Comparison of ENCODE assay signal across 10 mouse cellular contexts in the genomic region with DNA sequence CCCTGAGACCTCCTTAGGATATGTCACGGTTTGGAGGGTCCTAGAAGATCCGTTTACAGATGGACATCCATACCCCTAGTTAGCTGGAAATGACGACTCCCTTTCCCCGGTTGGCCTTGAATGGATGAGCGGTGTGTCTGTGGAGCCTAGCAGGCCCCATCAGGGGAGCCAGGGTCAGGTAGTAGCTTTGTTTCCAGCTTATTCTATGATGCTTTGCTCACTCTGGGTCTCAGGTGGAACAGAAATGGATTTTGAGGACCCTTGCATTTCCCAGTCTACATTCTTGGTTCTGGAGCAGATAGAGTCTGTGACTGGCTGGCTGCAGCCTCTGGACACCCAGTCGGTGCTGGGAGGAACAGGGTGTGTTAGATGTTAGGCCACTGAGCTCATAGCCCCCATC. TPM values are rescaled to one million over a fixed set of nuclear protein-coding genes. Genes with fewer than 3 reads are reported as not detected.
DNase-seq lines count a peak whose midpoint lies in the region; ATAC-seq and TF ChIP-seq lines count a peak whose summit lies in the region.
"Had no signal": no experiment of that assay in that cellular context is flagged by ENCODE, and none has a peak within 500 bp of the region (broad histone marks: within the 10 kb centered on the region; RNA-seq: fewer than 3 reads in every experiment).

No protein-coding gene starts in this region.

- peaks cover 72% of the 10 kb centered on the region for H3K4me1 ChIP-seq in kidney, embryonic 16.5 days (ENCODE audit: insufficient read depth, low read length)
- H3K4me1 ChIP-seq in embryonic facial prominence, embryonic 14.5 days (ENCODE audit: control insufficient read depth, insufficient read depth, low read length): peaks cover 36% of the 10 kb centered on the region
- H3K4me1 ChIP-seq in hindbrain, postnatal 0 days (ENCODE audit: insufficient read depth, low read length): peaks cover 35% of the 10 kb centered on the region
- H3K4me1 ChIP-seq in midbrain, postnatal 0 days (ENCODE audit: insufficient read depth, low read length): peaks cover 14% of the 10 kb centered on the region; the same call in 1 of the 2 replicates

- H3K9me3 ChIP-seq in kidney, embryonic 16.5 days (ENCODE audit: low read length): no peaks in the 10 kb centered on the region
- H3K9me3 ChIP-seq in embryonic facial prominence, embryonic 14.5 days (ENCODE audit: control insufficient read depth, low read length): no peaks in the 10 kb centered on the region
- no peaks in the 10 kb centered on the region for H3K9me3 ChIP-seq in hindbrain, postnatal 0 days (ENCODE audit: low read length)
- no peaks in the 10 kb centered on the region for H3K9me3 ChIP-seq in midbrain, postnatal 0 days (ENCODE audit: low read length)

- 56% methylated on average over 6 of the region's 6 CpGs for WGBS in kidney, embryonic 16.5 days
- 67% methylated on average over 6 of the region's 6 CpGs for WGBS in embryonic facial prominence, embryonic 14.5 days
- WGBS in hindbrain, postnatal 0 days: 73% methylated on average over 6 of the region's 6 CpGs
- WGBS in midbrain, postnatal 0 days: 76% methylated on average over 6 of the region's 6 CpGs

- peak overlapping the region; percentile 92 for H3K4me3 ChIP-seq in kidney, embryonic 16.5 days (ENCODE audit: low read length)
- peak overlapping the region; percentile 86 for H3K4me3 ChIP-seq in embryonic facial prominence, embryonic 14.5 days (ENCODE audit: low read depth, low read length)
- peak overlapping the region; percentile 93 for H3K4me3 ChIP-seq in hindbrain, postnatal 0 days (ENCODE audit: low read length)
- peak overlapping the region; percentile 96 for H3K4me3 ChIP-seq in midbrain, postnatal 0 days (ENCODE audit: low read depth, low read length)

- H3K27ac ChIP-seq in kidney, embryonic 16.5 days (ENCODE audit: low read length): no peak overlapping the region; the same call in 1 of the 2 replicates
- H3K27ac ChIP-seq in embryonic facial prominence, embryonic 14.5 days (replicated peaks; ENCODE audit: low read depth, low read length): no peak overlapping the region
- H3K27ac ChIP-seq in hindbrain, postnatal 0 days: peak overlapping the region; percentile 95; the same call in 1 of the 2 replicates
- H3K27ac ChIP-seq in midbrain, postnatal 0 days (ENCODE audit: low read depth, low read length): 0 out of 2 replicates have a peak overlapping the region, but pooled peaks have one; percentile 89

- H3K27me3 ChIP-seq in kidney, embryonic 16.5 days (ENCODE audit: insufficient read depth, low read length): no peaks in the 10 kb centered on the region
- H3K27me3 ChIP-seq in embryonic facial prominence, embryonic 14.5 days (replicated peaks; ENCODE audit: control insufficient read depth, insufficient read depth, low read length): no peaks in the 10 kb centered on the region
- H3K27me3 ChIP-seq in hindbrain, postnatal 0 days (ENCODE audit: insufficient read depth, low read length): no peaks in the 10 kb centered on the region
- no peaks in the 10 kb centered on the region for H3K27me3 ChIP-seq in midbrain, postnatal 0 days (ENCODE audit: insufficient read depth, low read length)

- TF ChIP-seq CTCF in hindbrain, postnatal 0 days (IDR thresholded peaks at IDR 0.05; ENCODE audit: low read depth): no peak
- TF ChIP-seq CTCF in midbrain, postnatal 0 days (IDR thresholded peaks at IDR 0.05): no peak

- peaks cover 7% of the 10 kb centered on the region for H3K36me3 ChIP-seq in kidney, embryonic 16.5 days (ENCODE audit: insufficient read depth, low read length)
- peaks cover 7% of the 10 kb centered on the region for H3K36me3 ChIP-seq in embryonic facial prominence, embryonic 14.5 days (ENCODE audit: control insufficient read depth, insufficient read depth, low read length)
- peaks cover 6% of the 10 kb centered on the region for H3K36me3 ChIP-seq in hindbrain, postnatal 0 days (ENCODE audit: insufficient read depth, low read length)
- peaks cover 7% of the 10 kb centered on the region; the same call in 1 of the 2 replicates for H3K36me3 ChIP-seq in midbrain, postnatal 0 days (ENCODE audit: insufficient read depth, low read length)

- ATAC-seq in kidney, embryonic 16.5 days (ENCODE audit: low FRiP score, low TSS enrichment): no peak
- no peak for ATAC-seq in embryonic facial prominence, embryonic 14.5 days (ENCODE audit: low read depth)
- ATAC-seq in hindbrain, postnatal 0 days: no peak
- ATAC-seq in midbrain, postnatal 0 days (ENCODE audit: low FRiP score): no peak

- H3K4me2 ChIP-seq in kidney, embryonic 16.5 days (replicated peaks; ENCODE audit: low read depth, low read length): peak overlapping the region; percentile 91
- peak overlapping the region; percentile 67 for H3K4me2 ChIP-seq in embryonic facial prominence, embryonic 14.5 days (ENCODE audit: low read depth, low read length)
- H3K4me2 ChIP-seq in hindbrain, postnatal 0 days (ENCODE audit: low read depth, low read length): peak overlapping the region; percentile 94
- H3K4me2 ChIP-seq in midbrain, postnatal 0 days (ENCODE audit: low read depth, low read length, poor library complexity, severe bottlenecking): peak overlapping the region; percentile 86

- peak overlapping the region; percentile 96; the same call in 1 of the 2 replicates for H3K9ac ChIP-seq in kidney, embryonic 16.5 days (replicated peaks; ENCODE audit: low read length)
- H3K9ac ChIP-seq in embryonic facial prominence, embryonic 14.5 days (ENCODE audit: low read depth, low read length): peak overlapping the region; percentile 90
- peak overlapping the region; percentile 97; the same call in 1 of the 2 replicates for H3K9ac ChIP-seq in hindbrain, postnatal 0 days (replicated peaks; ENCODE audit: low read length)
- peak overlapping the region; percentile 97 for H3K9ac ChIP-seq in midbrain, postnatal 0 days (replicated peaks; ENCODE audit: low read length, poor library complexity, severe bottlenecking)

- DNase-seq in kidney, postnatal 36 days: no peak
- no peak for DNase-seq in embryonic facial prominence, embryonic 14.5 days (ENCODE audit: low spot score)
- DNase-seq in hindbrain, postnatal 0 days (ENCODE audit: low spot score): no peak
- DNase-seq in midbrain, postnatal 0 days (ENCODE audit: low spot score): no peak
- no peak for DNase-seq in Muller cell, postnatal 12 days (ENCODE audit: inconsistent ontology term)
- DNase-seq in adrenal gland, postnatal 14 days: no peak
- DNase-seq in right cerebral cortex, postnatal 4 days: no peak

RNA-seq across cellular contexts. Expression of gene Git1, which starts 1.4 kb away (rescaled TPM):
- 9.7 and 13.0 TPM in 2 replicates for polyA plus RNA-seq in kidney, embryonic 16.5 days (2015; fragmentation: Nextera tagmentation; extraction: Ambion mirVana)
- 15.1 and 16.7 TPM in 2 replicates for polyA plus RNA-seq in embryonic facial prominence, embryonic 14.5 days (2014; fragmentation: Nextera tagmentation; extraction: Ambion mirVana)
- 126 and 127 TPM in 2 replicates for total RNA-seq in hindbrain, postnatal 0 days (2014; rRNA removed)
- polyA plus RNA-seq in hindbrain, postnatal 0 days (2015; fragmentation: Nextera tagmentation; extraction: Ambion mirVana): 13.8 and 15.0 TPM in 2 replicates
- total RNA-seq in midbrain, postnatal 0 days (2014; rRNA removed): 111 and 143 TPM in 2 replicates
- polyA plus RNA-seq in midbrain, postnatal 0 days (2015; fragmentation: Nextera tagmentation; extraction: Ambion mirVana): 18.5 and 19.6 TPM in 2 replicates
- 49.5 and 53.0 TPM in 2 replicates for total RNA-seq in adrenal gland, postnatal 14 days (2021)

RNA-seq across cellular contexts. Expression of gene Ankrd13b, which starts 5.3 kb away (rescaled TPM):
- polyA plus RNA-seq in kidney, embryonic 16.5 days (2015; fragmentation: Nextera tagmentation; extraction: Ambion mirVana): 3.5 and 4.0 TPM in 2 replicates
- 11.4 and 11.6 TPM in 2 replicates for polyA plus RNA-seq in embryonic facial prominence, embryonic 14.5 days (2014; fragmentation: Nextera tagmentation; extraction: Ambion mirVana)
- 71.6 and 77.1 TPM in 2 replicates for total RNA-seq in hindbrain, postnatal 0 days (2014; rRNA removed)
- polyA plus RNA-seq in hindbrain, postnatal 0 days (2015; fragmentation: Nextera tagmentation; extraction: Ambion mirVana): 27.1 and 30.6 TPM in 2 replicates
- 70.3 and 75.5 TPM in 2 replicates for total RNA-seq in midbrain, postnatal 0 days (2014; rRNA removed)
- polyA plus RNA-seq in midbrain, postnatal 0 days (2015; fragmentation: Nextera tagmentation; extraction: Ambion mirVana): 41.5 and 43.6 TPM in 2 replicates
- 8.2 and 10.4 TPM in 2 replicates for total RNA-seq in adrenal gland, postnatal 14 days (2021)

RNA-seq across cellular contexts. Expression of gene Abhd15, which starts 20.1 kb away (rescaled TPM):
- polyA plus RNA-seq in kidney, embryonic 16.5 days (2015; fragmentation: Nextera tagmentation; extraction: Ambion mirVana): 2.0 and 2.2 TPM in 2 replicates
- 2.3 and 3.3 TPM in 2 replicates for polyA plus RNA-seq in embryonic facial prominence, embryonic 14.5 days (2014; fragmentation: Nextera tagmentation; extraction: Ambion mirVana)
- 3.6 and 4.7 TPM in 2 replicates for total RNA-seq in hindbrain, postnatal 0 days (2014; rRNA removed)
- 2.1 TPM in 2 replicates for polyA plus RNA-seq in hindbrain, postnatal 0 days (2015; fragmentation: Nextera tagmentation; extraction: Ambion mirVana)
- total RNA-seq in midbrain, postnatal 0 days (2014; rRNA removed): 3.6 and 4.2 TPM in 2 replicates
- polyA plus RNA-seq in midbrain, postnatal 0 days (2015; fragmentation: Nextera tagmentation; extraction: Ambion mirVana): 1.6 and 1.8 TPM in 2 replicates
- 24.3 and 26.9 TPM in 2 replicates for total RNA-seq in adrenal gland, postnatal 14 days (2021)

RNA-seq across cellular contexts. Expression of gene Trp53i13, which starts 21.0 kb away (rescaled TPM):
- polyA plus RNA-seq in kidney, embryonic 16.5 days (2015; fragmentation: Nextera tagmentation; extraction: Ambion mirVana): 34.1 and 36.1 TPM in 2 replicates
- polyA plus RNA-seq in embryonic facial prominence, embryonic 14.5 days (2014; fragmentation: Nextera tagmentation; extraction: Ambion mirVana): 51.2 and 52.3 TPM in 2 replicates
- 13.7 and 17.8 TPM in 2 replicates for total RNA-seq in hindbrain, postnatal 0 days (2014; rRNA removed)
- 14.3 and 17.2 TPM in 2 replicates for polyA plus RNA-seq in hindbrain, postnatal 0 days (2015; fragmentation: Nextera tagmentation; extraction: Ambion mirVana)
- total RNA-seq in midbrain, postnatal 0 days (2014; rRNA removed): 7.5 and 7.8 TPM in 2 replicates
- polyA plus RNA-seq in midbrain, postnatal 0 days (2015; fragmentation: Nextera tagmentation; extraction: Ambion mirVana): 11.4 and 11.5 TPM in 2 replicates
- 9.6 and 12.5 TPM in 2 replicates for total RNA-seq in adrenal gland, postnatal 14 days (2021)

RNA-seq across cellular contexts. Expression of gene Gm10392, which starts 24.2 kb away (rescaled TPM):
- not detected in 2 replicates for polyA plus RNA-seq in kidney, embryonic 16.5 days (2015; fragmentation: Nextera tagmentation; extraction: Ambion mirVana)
- not detected in 2 replicates for polyA plus RNA-seq in embryonic facial prominence, embryonic 14.5 days (2014; fragmentation: Nextera tagmentation; extraction: Ambion mirVana)
- not detected in 2 replicates for total RNA-seq in hindbrain, postnatal 0 days (2014; rRNA removed)
- polyA plus RNA-seq in hindbrain, postnatal 0 days (2015; fragmentation: Nextera tagmentation; extraction: Ambion mirVana): not detected in 2 replicates
- not detected in 2 replicates for total RNA-seq in midbrain, postnatal 0 days (2014; rRNA removed)
- polyA plus RNA-seq in midbrain, postnatal 0 days (2015; fragmentation: Nextera tagmentation; extraction: Ambion mirVana): not detected in 2 replicates
- total RNA-seq in adrenal gland, postnatal 14 days (2021): not detected in 2 replicates
- total RNA-seq: left cerebral cortex, postnatal 10 days had no signal
- polyA plus RNA-seq: small intestine, adult 2 months had no signal

Comparison
In these comparisons a context has a peak if more than half of its experiments do, and no peak if none do; other contexts are left out.
1. H3K27ac ChIP-seq: peak in hindbrain, postnatal 0 days (single experiment) and midbrain, postnatal 0 days (single experiment); none in kidney, embryonic 16.5 days (single experiment) and embryonic facial prominence, embryonic 14.5 days (single experiment).
2. Peak in every context shown above with its lines, with median percentiles within 50 percentile points of each other: H3K4me2 ChIP-seq, H3K4me3 ChIP-seq and H3K9ac ChIP-seq.